Mouse (Mus musculus) cerebellum, adult 2 months (tissue): ENCODE results near the gene Tmem120b.

ENCODE experiments used
- CTCF ChIP-seq: fragments of 200-500 bp; IDR thresholded peaks from 2 replicates; pipeline ENCODE4 v1.5.1; 2011; ENCODE audit warnings: low read depth, mild to moderate bottlenecking, control low read depth, low read length, moderate library complexity, borderline replicate concordance; ENCODE audit not compliant: insufficient read depth
- POLR2A ChIP-seq: fragments of 200-500 bp; IDR thresholded peaks from 2 replicates; pipeline ENCODE4 v1.6.1; 2011; ENCODE audit warnings: low read length, control low read depth, borderline replicate concordance; ENCODE audit not compliant: insufficient read depth

DNA sequence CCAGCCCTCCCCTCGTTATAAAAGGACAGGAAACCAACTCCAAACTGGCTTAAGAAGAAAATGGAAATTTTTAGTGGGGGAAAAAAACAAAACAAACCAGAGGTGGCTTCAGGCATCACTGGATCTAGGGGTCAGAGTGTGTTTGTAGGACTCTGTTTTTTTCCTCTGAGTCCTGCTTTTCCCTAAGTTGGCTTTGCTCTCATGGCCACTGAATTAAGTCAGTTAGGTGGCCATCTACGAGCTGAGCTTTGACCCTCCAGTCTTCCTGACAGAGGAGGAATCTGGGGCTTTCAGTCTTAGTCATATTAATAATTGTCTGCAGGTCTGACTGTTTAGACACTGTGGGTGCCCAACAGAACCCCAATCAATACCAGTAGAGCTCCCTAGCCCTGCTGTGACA, 30.3 kb downstream of the Tmem120b start:
- no peak for TF ChIP-seq CTCF
- no peak for TF ChIP-seq POLR2A
